Mouse (Mus musculus): Measurements from ENCODE around the gene Ppib.

- TF ChIP-seq CTCF (IDR thresholded peaks at IDR 0.05; ENCODE audit: low read depth) (no peak), EP300 (IDR thresholded peaks at IDR 0.05; ENCODE audit: low read depth) (no peak)
These were observed 49.6 kb downstream of the Ppib start for GRCm38 (mm10) chr9:66109574-66109973.

Measured in heart, postnatal 0 days (tissue).